Mouse (Mus musculus): ENCODE measurements around the gene Ppara.
"Not testable (repeated sequence)": the region's sequence is repeated elsewhere in the genome, so short reads cannot be mapped to it uniquely, and the experiment has no call there.

The Ppara gene

DNA sequence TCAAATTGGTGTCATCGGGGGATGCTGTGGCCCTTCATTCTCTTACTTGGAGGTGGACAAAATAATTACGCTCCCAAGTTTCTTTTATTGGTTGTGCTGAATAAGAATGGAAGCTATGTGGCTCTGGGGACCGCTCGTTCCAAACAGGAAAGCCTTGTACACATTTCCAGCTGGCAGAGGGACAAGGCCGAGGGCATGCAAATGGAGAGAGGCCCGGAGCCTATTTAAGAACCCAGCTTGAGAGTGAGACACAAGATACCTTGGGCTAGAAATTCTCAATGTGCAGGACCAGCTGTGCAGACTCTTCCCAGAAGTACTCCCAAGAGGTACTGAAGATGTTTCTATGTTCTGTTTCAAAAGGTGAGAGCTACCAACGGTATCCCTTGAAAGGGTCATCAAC, 21.8 kb downstream of the Ppara start:
- DNase-seq (ENCODE audit: inconsistent ontology term), result no peak

DNA sequence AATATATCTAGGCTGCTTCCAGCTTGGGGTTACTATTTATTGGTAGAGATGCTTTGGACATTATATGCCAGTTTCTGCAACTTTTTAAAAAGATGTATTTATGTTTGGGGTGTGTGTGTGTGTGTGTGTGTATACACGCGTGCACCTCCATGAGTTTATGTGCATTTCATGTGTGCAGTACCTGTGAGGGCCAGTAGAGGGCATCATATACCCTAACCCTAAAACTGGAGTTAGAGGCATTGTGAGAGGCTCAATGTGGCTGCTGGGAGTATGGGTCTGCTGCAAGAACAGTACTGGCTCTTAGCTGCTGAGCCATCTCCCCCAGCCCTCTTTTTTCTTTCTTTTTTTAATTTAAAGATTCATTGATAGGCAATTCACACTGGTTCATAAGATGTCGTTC, 23.0 kb downstream of the Ppara start:
- DNase-seq (ENCODE audit: inconsistent ontology term), result no peak

DNA sequence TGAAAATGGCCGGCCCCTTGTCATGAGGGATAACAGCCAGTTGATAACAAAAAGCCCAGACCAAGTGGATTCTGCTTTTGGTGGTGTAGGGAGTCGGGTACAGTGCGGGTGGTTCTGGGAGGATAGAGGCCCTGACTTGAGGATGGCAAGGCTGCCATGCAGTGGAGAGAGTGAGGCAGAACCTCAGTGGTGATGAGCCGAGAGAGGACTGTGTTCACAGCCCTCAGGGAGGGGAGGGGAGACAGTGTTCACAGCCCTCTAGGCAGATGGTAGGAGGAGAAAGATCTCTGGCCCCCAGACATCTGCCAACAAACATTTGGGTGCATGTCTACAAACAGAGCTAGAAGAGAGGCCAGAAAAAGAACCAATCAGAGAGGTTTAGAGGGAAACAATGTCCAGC, 28.0 kb downstream of the Ppara start:
- DNase-seq (ENCODE audit: inconsistent ontology term), result no peak

DNA sequence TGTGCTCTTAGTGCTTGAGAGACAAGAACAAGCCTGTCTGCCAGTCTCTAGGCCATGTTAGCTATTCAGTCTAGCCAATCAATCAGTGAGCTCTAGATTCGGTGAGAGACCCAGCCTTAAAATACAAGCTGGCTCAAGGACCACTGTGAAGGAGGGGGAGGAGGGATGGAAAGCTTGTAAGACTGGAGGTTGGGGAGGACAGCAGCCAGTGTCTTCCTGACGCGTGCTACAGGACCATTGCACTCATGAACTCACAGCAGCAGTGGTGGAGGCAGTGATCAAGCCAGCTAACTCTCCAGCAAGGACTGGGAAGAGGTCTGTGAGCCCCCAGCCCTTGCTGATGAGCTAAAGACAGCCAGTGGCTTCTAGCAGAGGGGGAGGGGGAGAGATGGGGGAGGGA, 30.2 kb downstream of the Ppara start:
- no peak for DNase-seq (ENCODE audit: inconsistent ontology term)

DNA sequence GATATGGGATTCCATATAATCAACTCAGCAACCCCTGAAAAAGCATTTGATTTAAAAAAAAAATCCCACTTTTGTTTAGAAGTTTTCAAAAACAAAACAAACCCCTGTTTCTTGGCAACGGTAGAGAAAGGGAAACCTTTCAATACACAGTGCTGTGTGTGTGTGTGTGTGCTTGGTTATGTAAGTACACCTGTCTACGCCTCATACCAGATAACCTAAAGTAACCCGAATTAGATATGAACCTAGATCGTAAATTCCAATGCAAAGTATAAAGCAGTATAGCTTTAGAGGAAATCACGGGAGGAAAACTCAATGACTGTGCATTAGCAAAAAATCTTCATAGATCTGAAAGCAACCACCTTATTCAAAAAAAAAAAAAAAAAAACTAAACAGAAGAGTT, 31.9 kb downstream of the Ppara start:
- DNase-seq (ENCODE audit: inconsistent ontology term), result no peak

DNA sequence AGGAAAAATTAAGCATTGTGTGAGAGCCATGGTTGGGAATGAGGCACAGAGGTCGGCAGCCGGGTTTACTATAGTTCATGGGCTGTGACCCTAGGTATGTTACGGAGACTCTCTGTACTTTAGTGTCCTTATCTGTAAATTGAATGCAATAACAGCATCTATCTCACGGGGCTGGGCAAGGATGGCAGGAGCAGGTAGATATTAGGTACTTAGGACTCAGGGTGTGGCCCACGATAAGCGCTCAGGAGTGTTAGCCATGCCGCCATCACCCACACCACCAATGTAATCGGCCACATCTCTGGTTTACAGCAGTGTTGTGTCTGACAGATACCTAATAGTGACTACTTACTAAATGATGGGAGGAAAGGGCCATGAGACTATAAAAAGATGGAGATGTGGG, 34.2 kb downstream of the Ppara start:
- DNase-seq (ENCODE audit: inconsistent ontology term), result no peak

DNA sequence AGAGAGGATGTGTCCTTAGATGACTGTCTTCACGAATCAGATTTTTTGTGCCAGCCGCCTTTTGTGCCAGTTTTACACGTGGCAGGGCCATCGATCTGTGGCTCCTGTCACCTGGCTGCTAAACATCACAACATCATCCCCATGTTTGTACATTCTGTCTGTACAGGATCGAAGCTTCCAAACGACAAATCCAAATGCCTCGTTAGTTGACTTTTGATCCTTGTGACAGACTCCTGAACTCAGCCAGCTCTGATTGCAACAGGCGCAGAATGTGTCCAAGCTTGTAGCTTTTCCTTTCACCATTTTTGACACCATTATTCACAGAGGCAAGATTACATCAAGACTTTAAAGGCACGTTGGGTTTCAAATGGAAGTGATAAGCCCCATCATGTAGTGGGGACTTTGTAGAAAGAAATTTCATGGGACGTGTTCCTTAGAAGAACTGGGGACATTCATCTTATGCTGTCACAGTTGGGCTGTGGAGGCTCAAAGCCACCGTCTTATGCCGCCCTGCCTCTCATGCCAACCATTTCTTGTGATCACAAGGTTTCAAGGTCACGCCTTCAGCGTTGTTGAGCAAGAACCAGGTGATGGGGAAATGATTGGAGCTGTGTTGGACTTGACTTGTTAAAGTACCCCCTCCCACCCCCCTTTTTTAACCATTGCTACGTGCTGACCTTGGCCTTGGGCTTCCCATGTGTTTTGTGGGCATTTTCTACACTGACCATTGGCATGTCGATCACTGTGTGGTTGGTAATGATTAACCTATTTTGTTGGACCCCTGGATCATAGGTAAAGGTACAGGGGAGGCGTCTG, 36.7 kb downstream of the Ppara start:
- DNase-seq (ENCODE audit: inconsistent ontology term), result no peak

DNA sequence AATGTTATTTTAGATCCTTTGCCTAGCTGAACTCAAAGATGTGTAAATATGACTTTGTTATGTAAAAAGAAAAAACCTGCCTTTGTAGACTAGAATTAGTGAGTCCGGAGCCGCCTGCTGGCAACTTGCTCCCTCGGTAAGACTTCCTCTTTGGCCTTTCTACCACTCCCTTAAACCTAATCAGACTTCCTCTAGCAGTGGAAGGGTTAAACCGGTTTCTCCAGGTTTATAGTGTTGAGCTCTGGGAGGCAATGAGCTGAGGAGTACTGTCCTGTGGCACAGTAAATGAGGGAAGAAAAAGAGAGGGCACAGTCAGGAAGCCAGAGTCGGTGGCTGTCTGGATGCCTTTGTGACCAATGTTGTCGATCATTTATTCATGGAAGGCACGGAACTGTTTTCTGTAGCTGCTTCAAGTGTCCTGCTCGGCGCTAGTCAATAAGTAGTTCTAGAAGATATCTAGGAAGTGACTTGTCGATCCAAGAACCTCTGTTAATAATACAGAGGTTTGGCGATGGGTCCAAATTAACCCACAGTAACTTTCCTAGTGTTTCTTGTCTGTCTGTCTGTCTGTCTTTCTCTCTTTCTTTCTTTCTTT, 37.5 kb downstream of the Ppara start:
- no peak for DNase-seq (ENCODE audit: inconsistent ontology term)

DNA sequence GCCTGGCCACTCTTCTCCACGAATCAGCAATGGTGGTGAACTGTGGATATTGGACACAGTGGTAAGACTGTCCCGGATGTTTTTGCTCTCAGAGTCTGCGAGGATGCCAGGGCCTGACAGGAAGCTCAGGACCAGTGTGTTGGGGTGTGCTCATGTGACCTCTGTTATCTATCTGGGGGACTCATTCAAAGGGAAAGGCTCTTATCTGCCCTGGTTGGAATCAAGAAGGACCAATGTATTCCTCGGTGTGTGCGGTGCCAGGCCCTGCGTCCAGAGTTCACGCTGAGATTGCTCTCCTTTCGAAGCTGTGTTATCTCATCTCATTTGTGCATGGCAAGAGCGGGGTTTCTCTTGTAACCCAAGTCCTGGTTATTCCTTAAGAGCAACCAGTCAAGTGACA, 39.6 kb downstream of the Ppara start:
- no peak for DNase-seq (ENCODE audit: inconsistent ontology term)

DNA sequence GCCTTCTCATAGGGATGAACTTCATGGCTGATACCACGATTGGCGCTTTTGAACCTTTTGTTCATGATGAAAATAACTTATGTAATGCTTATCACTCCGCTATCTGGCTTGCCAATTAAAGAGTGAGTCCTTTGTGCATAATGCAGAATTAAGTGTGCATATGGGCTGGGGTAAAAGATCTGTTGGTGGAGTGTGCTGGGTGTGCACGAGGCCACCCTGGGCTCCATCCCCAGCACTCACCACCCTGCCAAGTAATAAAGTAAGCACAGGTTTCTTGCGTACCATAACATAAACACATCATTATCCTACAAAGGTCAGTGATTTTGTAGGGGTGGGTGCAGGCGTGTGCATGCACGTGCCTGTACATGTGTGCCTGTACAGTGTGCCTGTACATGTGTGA, 40.2 kb downstream of the Ppara start:
- no peak for DNase-seq (ENCODE audit: inconsistent ontology term)

DNA sequence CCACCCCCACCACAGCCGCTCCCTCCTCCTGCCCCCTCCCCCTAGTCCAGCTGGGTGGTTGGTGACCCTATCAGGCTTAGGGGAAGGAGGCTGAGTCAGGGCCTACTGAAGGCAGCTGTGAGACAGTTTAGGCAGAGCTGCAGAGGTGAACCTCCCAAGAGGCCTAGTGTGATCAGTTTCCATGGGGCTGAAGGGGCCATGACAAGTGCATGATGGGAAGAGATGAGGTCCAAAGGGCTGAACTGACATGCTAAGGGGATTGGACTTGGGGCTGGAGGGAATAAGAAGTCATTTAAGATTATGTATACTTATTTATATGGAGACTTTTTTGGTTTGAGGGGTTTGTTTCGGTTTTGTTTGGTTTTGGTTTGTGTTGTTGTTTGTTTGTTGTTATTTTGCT, 41.5 kb downstream of the Ppara start:
- DNase-seq (ENCODE audit: inconsistent ontology term), result no peak

DNA sequence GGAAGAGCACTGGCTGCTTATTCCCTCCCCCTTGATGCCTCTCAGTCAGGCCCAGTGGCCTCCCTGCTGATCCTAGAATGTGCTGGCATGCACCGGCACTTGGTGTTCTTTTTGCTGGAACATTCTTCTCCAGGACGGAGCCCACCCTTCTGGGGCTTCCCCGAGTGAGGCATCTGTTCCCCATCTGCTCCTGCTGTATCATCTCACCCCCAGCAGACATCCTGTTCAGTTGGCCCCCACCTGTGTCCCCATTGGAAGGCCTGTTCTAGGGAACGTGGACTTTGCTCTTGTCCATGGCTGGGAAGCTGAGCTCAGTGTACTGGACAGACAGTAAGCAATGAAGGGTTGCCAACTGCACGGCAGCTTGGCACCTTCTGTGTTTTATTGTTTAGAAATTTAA, 42.0 kb downstream of the Ppara start:
- no peak for DNase-seq (ENCODE audit: inconsistent ontology term)

DNA sequence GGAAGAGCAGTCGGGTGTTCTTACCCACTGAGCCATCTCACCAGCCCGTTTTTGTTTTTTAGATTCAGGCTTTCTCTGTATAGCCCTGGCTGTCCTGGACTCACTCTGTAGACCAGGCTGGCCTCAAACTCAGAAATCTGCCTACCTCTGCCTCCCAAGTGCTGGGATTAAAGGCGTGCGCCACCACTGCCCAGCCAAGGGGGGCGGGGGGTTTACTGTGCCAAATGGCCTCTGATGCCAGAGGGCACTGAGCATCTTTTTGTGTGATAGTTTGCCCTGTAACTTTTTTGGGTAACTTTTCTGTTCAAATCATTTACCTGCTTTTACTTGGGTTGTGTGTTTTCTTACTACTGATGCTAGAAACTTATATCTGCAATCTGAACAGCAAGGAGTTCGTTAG, 44.1 kb downstream of the Ppara start:
- DNase-seq (ENCODE audit: inconsistent ontology term), result not testable (repeated sequence)

DNA sequence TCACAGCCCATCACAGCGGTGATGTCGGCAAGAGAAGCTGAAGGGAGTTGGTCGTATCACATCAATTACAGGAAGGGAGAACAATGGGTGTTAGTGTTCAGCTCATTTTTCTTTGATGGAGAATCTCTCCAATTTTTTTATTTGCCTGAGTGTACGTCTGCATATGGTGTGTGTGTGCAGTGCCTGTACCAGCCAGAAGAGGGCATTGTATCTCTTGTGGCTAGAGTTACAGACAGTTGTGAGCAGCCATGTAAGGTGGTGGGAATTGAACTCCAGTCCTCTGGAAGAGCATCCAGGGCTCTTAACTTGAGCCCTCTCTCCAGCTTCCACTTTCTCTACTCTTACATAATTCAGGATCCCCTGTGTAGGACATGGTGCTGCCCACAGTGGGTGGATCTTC, 48.4 kb downstream of the Ppara start:
- DNase-seq (ENCODE audit: inconsistent ontology term), result no peak

DNA sequence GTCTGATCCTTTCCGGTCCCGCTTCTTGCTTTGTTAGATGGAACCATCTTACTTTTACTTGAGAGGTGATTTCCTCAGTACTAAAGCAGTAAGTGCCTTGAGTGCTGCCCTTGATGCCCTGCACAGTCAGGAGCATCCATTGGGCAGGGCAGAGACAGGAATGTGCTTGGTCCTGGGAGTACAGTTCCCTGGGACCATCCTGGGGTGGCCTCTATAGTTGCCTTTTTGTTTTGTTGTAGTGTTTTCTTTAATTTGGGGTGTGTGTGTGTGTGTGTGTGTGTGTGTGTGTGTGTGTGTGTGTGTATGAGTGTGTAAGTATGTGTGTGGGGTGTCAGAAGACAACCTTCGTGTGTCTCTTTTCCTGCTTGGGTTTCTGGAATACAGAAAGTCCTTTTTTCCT, 49.6 kb downstream of the Ppara start:
- DNase-seq (ENCODE audit: inconsistent ontology term), result no peak

DNA sequence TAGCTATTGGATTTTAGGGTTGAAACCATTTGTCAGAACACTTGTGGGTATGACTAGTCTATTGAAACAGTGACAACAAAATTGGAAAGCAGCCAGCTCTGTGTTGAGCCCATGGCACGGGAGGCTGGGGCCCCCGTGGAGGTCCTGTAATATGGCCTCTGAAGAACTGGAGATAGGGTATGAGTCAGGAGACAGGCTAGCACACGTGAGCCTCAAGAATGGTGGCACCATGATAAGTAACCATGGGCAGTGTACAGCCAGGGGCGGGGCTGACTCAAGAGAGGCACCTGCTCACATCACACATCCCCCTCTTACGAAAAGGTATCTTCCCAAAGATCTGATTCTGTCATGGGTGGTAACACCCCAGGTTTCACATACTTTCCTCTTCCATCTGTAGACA, 51.9 kb downstream of the Ppara start:
- no peak for DNase-seq (ENCODE audit: inconsistent ontology term)

DNA sequence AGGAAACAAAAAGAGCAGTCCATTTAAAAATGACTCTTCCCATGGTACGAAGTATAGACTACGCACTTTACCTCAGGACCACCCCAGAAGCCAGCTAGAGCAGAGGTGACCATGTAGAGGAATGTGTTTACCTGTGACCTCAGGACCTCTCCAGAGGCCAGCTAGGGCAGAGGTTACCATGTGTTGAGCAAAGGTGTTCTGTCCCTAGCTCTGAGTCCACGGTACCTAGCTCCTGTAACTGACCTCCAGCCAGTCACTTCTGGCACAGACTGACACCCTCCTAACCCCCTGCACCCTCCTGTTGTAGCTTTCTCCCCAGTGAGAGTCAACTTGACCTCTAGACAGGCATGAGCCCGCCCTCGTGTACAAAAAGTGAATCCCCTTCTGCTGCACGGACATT, 52.7 kb downstream of the Ppara start:
- no peak for DNase-seq (ENCODE audit: inconsistent ontology term)

DNA sequence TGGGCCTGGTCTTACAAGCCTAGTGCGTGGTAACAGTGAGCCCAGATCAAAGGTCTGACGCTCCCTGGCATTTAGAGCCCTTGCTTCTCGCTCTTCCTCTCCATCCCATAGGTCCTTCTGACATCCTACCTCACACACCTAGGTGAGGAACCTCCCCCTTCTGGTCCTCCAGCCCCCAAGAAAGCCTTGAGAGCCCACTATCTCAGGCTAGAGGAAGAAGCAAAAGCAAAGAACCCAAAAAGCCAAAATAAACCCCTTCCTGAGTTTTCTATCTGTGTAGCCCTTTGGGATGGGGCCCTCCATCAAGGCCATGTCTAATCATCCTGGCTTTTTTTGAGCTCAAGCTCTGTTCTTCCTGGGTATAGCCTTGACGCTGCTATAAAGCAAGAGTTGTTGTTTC, 53.3 kb downstream of the Ppara start:
- DNase-seq (ENCODE audit: inconsistent ontology term), result no peak

DNA sequence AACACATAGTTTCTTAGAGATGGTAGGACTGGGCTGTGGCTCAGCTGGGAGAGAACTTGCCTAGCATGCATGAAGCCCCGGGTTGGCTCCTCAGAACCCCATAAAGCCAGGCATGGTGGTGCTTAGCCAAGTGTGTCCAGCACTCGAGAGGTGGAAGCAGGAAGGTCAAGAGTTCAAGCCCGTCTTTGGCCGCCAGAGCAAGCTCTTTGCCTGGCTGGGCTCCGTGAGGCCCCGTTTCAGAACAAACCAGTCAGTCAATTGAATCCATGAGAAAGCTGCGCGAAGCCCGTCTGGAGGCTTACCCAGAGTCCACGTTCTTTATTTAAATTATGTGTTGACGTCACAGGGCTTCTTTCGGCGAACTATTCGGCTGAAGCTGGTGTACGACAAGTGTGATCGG, 53.9 kb downstream of the Ppara start:
- no peak for DNase-seq (ENCODE audit: inconsistent ontology term)

DNA sequence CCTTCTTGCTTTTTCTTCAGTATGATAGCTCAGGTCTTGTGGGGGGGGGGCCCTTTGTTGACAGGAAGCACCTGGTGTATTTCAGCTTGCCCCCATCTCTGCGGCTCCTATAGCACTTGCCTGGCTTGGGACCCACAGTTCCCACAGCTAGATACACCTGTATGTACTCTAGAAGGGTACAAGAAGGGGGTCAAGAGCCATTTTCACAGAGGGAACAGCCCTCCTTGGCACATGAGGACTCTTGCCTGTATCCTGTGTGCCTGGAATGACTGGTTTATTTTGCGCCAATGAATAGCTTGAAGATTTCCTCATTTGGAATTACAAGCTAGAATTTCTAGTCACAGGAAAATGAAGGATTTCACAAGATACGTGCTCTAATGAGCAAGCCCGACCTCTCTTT, 56.7 kb downstream of the Ppara start:
- DNase-seq (ENCODE audit: inconsistent ontology term), result no peak

DNA sequence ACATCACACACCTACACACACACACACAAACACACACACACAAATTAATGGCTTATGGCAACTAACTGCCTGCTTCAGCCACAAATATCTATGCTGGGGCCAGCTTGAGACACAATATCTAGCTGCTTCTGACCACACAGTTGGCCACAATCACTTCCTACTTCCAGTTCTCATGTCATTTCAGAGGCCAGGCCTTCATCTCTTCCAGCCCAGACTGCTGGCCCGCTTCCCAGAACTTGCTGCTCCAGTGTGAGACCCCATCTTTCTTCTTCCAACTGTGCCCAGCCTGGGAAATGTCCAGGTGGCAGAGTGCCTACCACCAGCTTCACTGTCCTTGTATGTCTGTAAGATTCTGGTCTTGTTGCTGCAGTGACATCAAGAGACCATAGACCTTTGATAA, 58.0 kb downstream of the Ppara start:
- DNase-seq (ENCODE audit: inconsistent ontology term), result peak; percentile 83

DNA sequence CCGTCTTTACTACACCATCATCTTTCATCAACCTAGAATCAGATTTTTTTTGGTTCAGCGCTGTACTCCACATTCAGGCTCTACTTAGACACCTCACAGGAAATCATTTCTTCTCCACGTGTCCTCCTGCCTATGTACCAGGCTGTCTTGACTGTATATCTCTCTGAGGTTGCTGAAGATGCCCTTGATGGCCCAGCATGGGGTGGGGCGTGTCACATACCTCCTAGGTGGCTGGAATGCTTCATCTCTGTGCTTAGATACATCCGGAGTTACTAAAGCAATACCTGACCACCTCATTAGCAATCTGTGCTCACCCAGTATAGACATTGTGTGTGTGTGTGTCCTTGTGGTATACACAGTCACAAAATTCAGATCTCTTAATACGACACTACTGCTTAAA, 60.7 kb downstream of the Ppara start:
- no peak for DNase-seq (ENCODE audit: inconsistent ontology term)

DNA sequence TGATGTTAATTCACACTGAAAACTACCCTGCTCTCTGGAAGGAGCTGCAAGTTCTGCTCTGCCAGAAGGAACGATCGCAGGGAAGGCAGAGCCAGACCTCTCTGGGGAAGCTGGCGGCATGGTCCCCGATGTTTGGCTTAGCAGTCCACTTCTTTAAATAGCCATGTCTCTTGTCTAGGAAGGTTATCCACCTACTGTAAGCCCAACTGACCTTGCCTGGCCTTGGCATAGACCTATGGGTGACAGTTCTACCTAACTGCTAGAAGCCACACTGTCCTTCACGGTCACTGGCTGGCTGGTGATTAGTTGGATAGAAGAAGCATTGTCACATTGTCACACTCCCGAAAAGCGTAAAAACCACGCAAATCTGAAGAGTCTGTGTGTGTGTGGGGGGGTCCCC, 63.9 kb downstream of the Ppara start:
- no peak for DNase-seq (ENCODE audit: inconsistent ontology term)

DNA sequence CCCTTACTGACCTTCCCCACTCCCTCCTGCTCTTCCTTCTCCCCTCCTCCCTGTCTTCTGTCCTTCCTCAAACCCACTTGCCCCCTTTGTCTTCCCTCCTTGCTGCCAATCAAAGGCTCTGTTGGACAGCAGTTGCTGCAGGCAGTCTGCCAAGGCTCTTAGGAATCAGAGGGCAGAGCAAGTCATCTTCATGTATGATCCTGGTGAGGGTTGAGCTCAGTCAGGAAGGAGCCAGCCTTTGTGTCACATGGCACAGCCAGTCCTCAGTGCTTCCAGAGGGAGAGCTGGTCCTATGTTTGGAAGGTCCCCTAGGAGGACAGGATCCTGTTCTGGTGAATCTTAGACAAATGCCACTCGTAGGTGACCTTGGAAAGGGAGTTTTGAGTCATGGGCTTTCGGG, 68.1 kb downstream of the Ppara start:
- no peak for DNase-seq (ENCODE audit: inconsistent ontology term)

Data from Muller cell, postnatal 12 days (primary cell).